Mouse (Mus musculus): ENCODE results near the gene Prune1. TPM values are rescaled to one million over a fixed set of nuclear protein-coding genes. Genes with fewer than 3 reads are reported as not detected.

Gene Prune1
- total and polyA plus RNA-seq, 2 experiments from 2014 or later, result 60.4 to 77.4 TPM

DNA sequence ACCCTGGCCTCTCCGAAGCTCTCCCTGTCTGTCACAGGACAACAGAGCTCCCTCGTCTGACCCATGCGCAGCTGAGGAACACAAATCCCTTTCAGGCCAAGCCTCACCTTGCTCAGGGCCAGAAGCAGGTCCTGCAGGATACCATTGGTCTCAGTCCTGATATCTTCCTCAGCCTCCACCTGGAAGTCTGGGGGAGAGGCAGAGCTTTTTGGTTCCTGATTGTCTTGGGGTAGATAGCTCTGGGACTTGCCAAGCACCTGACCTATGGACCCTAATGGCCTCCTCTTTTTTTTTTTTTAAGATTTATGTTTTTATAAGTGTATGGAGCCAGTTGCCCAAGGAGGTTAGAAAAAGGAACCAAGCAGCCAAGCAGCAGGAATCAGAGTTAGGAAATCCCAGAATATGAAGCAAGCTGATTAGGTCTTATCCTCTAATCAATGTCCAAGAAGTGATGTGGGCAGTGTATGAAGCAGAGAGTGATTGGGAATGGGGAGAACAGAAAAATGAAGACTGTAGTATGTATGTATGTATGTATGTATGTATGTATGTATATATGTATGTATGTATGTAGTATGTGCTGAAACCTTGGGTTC, 19.4 kb upstream of the Prune1 start:
- 88% methylated on average over 3 of the region's 3 CpGs for WGBS
- Histone ChIP-seq H3K9ac (replicated peaks; ENCODE audit: low read length) (no peak overlapping the region), H3K4me1 (ENCODE audit: insufficient read depth, low read length) (no peaks in the 10 kb centered on the region), H3K27ac (no peak overlapping the region), H3K27me3 (ENCODE audit: insufficient read depth, low read length) (no peaks in the 10 kb centered on the region), H3K9me3 (ENCODE audit: low read length) (no peaks in the 10 kb centered on the region), H3K4me3 (ENCODE audit: low read length) (no peak overlapping the region), H3K36me3 (ENCODE audit: insufficient read depth, low read length) (no peaks in the 10 kb centered on the region), H3K4me2 (ENCODE audit: low read depth, low read length) (no peak overlapping the region)
- TF ChIP-seq CTCF (IDR thresholded peaks at IDR 0.05; ENCODE audit: low read depth), result no peak
- no peak for ATAC-seq
- DNase-seq (ENCODE audit: low spot score), result no peak

DNA sequence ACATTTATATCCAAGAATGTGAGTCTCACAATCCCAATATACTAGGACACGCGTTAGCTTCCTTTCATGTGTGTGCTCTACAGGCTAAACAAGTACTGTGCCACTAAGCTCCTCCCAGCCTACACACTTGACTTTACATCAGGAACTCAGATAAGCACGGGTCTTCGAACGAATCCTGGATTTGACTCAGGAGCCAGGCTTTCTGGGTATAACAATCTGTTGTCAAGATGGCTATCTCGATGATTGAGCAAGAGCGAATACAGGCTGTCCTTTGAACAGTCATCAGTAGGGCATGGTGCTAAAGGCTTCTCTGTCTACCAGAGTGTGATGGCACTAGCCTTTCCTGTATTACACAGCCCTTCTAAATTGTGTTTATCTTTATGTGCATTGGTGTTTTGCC, 16.1 kb upstream of the Prune1 start:
- ATAC-seq, result no peak
- WGBS, result 94% methylated on average over 7 of the region's 7 CpGs

DNA sequence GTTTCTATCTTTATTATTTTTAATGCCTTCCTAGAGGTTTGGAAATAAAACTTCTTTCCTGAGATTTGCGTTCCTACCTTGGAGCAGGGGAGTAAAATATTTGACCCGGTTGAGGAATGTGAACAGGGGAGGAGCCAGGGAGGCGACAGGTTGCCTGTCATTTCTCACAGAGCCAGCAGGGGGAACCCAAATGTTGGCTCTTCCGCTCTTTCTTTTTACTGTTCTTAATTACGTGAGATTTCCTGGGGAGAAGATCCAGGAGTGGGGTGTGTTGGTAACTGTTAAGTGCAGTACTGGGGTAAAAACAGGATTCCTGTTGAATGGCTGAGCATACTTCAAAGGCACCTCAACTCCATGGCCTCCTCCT, 14.2 kb upstream of the Prune1 start:
- H3K27ac ChIP-seq, result no peak overlapping the region
- 16% methylated on average over 5 of the region's 5 CpGs for WGBS

More for the DNA sequence above, 16.1 kb upstream of the Prune1 start:
- DNase-seq (ENCODE audit: low spot score), result no peak
- Histone ChIP-seq H3K36me3 (ENCODE audit: insufficient read depth, low read length) (peaks cover 23% of the 10 kb centered on the region; the same call in 1 of the 2 replicates), H3K27ac (no peak overlapping the region), H3K9me3 (ENCODE audit: low read length) (no peaks in the 10 kb centered on the region), H3K4me2 (ENCODE audit: low read depth, low read length) (no peak overlapping the region), H3K4me3 (ENCODE audit: low read length) (no peak overlapping the region), H3K9ac (replicated peaks; ENCODE audit: low read length) (no peak overlapping the region), H3K4me1 (ENCODE audit: insufficient read depth, low read length) (no peaks in the 10 kb centered on the region), H3K27me3 (ENCODE audit: insufficient read depth, low read length) (no peaks in the 10 kb centered on the region)
- no peak for TF ChIP-seq CTCF (IDR thresholded peaks at IDR 0.05; ENCODE audit: low read depth)

DNA sequence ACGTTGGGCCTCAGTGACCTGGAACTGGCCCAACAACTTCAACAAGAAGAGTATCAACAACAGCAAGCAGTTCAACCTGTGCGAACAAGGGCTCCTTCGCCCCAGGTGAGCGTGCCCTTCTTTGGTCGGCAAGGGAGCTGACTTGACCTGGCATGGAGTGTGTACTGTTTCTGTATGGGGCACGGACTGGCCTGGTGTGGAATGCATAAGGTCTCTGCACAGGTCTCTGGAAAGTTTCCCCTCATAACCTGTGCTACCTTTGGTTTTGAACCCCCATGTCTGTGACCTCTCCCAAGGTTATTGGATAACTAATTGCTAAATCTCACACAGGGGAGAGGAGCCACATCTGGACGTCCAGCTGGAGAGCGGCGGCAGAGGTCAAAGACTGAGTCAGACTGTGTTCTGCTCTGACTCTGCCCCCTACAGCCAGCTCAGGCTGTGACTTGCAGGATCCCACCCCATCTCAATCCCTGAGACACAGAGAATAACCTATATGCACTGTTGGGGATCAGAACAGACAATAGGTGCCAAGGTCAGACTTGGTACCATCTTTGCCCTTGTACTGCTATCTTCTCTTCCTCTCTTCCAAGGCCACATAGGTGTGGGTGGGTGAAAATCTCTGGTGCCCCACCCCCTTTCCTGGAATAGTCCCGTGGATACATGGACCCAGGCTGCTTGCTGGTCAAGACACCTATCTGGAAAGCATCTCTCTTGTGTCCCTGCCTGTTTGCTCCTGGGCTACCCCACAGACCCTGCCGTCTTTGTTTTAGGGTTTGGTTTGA, 13.6 kb upstream of the Prune1 start:
- no peaks in the 10 kb centered on the region for H3K4me1 ChIP-seq (ENCODE audit: insufficient read depth, low read length)
- H3K4me3 ChIP-seq (ENCODE audit: low read length), result no peak overlapping the region
- ATAC-seq (peak; percentile 53), DNase-seq (ENCODE audit: low spot score) (no peak)
- H3K4me2 ChIP-seq (ENCODE audit: low read depth, low read length), result no peak overlapping the region
- H3K36me3 ChIP-seq (ENCODE audit: insufficient read depth, low read length), result peaks cover 25% of the 10 kb centered on the region; the same call in 1 of the 2 replicates
- no peak overlapping the region for H3K27ac ChIP-seq
- no peaks in the 10 kb centered on the region for H3K9me3 ChIP-seq (ENCODE audit: low read length)
- no peak for TF ChIP-seq CTCF (IDR thresholded peaks at IDR 0.05; ENCODE audit: low read depth)
- no peak overlapping the region for H3K9ac ChIP-seq (replicated peaks; ENCODE audit: low read length)
- 82% methylated on average over 11 of the region's 11 CpGs for WGBS
- H3K27me3 ChIP-seq (ENCODE audit: insufficient read depth, low read length), result no peaks in the 10 kb centered on the region

More for the DNA sequence above, 14.2 kb upstream of the Prune1 start:
- H3K9me3 ChIP-seq (ENCODE audit: low read length), result no peaks in the 10 kb centered on the region
- no peak overlapping the region for H3K9ac ChIP-seq (replicated peaks; ENCODE audit: low read length)
- DNase-seq (ENCODE audit: low spot score), result peak; percentile 56
- H3K36me3 ChIP-seq (ENCODE audit: insufficient read depth, low read length), result peaks cover 25% of the 10 kb centered on the region; the same call in 1 of the 2 replicates
- H3K4me1 ChIP-seq (ENCODE audit: insufficient read depth, low read length), result no peaks in the 10 kb centered on the region
- TF ChIP-seq CTCF (IDR thresholded peaks at IDR 0.05; ENCODE audit: low read depth), result peak; percentile 73
- no peak overlapping the region for H3K4me2 ChIP-seq (ENCODE audit: low read depth, low read length)
- ATAC-seq, result peak; percentile 56; the same call in 1 of the 2 replicates
- no peaks in the 10 kb centered on the region for H3K27me3 ChIP-seq (ENCODE audit: insufficient read depth, low read length)
- H3K4me3 ChIP-seq (ENCODE audit: low read length), result no peak overlapping the region

DNA sequence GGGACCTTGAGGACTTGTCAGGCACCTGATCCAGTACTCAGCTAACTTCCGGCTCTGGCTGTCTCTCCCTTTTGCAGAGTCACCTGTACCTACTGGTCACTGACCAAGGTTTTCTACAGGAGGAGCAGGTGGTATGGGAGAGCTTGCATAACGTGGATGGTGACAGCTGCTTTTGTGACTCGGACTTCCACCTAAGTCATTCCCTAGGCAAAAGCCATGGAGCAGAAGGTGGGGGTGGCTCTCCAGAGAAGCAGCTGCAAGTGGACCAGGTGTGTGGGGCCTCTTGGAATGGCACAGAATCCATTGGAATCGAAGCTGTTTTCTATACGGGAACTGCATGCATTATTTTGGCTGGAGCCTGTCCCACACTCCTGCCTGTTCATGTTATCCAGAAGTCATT, 12.8 kb upstream of the Prune1 start:
- Histone ChIP-seq H3K27ac (no peak overlapping the region), H3K4me1 (ENCODE audit: insufficient read depth, low read length) (no peaks in the 10 kb centered on the region), H3K9me3 (ENCODE audit: low read length) (no peaks in the 10 kb centered on the region), H3K36me3 (ENCODE audit: insufficient read depth, low read length) (peaks cover 25% of the 10 kb centered on the region; the same call in 1 of the 2 replicates), H3K4me3 (ENCODE audit: low read length) (no peak overlapping the region), H3K4me2 (ENCODE audit: low read depth, low read length) (no peak overlapping the region), H3K9ac (replicated peaks; ENCODE audit: low read length) (no peak overlapping the region), H3K27me3 (ENCODE audit: insufficient read depth, low read length) (no peaks in the 10 kb centered on the region)
- DNase-seq (ENCODE audit: low spot score), result no peak
- ATAC-seq, result no peak
- 90% methylated on average over 5 of the region's 5 CpGs for WGBS
- no peak for TF ChIP-seq CTCF (IDR thresholded peaks at IDR 0.05; ENCODE audit: low read depth)

DNA sequence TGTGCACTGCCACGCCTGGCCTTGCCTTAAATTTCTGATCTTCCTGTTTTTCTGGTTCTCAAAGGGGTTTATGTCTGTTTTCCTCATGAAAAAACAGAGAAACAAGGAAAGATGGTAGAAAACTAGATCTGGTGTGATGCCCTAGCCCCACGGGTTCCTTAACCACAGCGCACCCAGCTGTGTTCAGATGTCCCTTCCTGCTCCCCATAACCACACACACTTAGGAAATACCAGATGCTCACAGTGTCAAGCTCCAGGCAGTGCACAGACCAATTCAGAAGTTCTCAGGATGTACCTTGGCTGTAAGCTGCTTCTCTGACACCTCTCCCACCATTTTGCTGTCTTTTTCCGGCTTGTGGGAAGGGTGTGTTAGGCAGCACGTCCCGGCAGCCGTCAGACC, 12.4 kb upstream of the Prune1 start:
- Histone ChIP-seq H3K4me2 (ENCODE audit: low read depth, low read length) (no peak overlapping the region), H3K4me3 (ENCODE audit: low read length) (no peak overlapping the region), H3K9me3 (ENCODE audit: low read length) (no peaks in the 10 kb centered on the region), H3K27ac (no peak overlapping the region), H3K4me1 (ENCODE audit: insufficient read depth, low read length) (no peaks in the 10 kb centered on the region), H3K9ac (replicated peaks; ENCODE audit: low read length) (no peak overlapping the region), H3K27me3 (ENCODE audit: insufficient read depth, low read length) (no peaks in the 10 kb centered on the region), H3K36me3 (ENCODE audit: insufficient read depth, low read length) (peaks cover 25% of the 10 kb centered on the region; the same call in 1 of the 2 replicates)
- ATAC-seq, result no peak
- WGBS, result 86% methylated on average over 7 of the region's 7 CpGs
- no peak for DNase-seq (ENCODE audit: low spot score)
- TF ChIP-seq CTCF (IDR thresholded peaks at IDR 0.05; ENCODE audit: low read depth), result no peak

DNA sequence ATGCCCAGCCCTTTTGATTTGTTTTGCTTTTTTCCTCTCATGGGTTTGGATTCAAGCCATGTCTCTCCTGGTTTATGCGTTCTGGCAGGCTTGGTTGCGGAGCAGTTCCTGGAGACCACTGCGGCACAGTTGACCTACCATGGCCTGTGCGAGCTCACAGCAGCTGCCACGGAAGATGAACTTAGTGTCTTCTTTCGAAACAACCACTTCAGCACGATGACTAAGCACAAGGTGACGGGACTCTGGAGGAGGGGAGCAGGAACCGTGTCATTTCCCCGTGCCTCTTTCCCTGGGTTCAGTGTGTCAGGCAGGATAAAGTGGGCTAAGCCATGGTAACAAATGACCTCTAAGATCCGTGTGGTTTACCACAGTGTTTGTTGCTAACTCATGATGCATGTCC, 11.7 kb upstream of the Prune1 start:
- H3K9ac ChIP-seq (replicated peaks; ENCODE audit: low read length), result no peak overlapping the region
- no peak for ATAC-seq
- no peaks in the 10 kb centered on the region for H3K4me1 ChIP-seq (ENCODE audit: insufficient read depth, low read length)
- no peaks in the 10 kb centered on the region for H3K27me3 ChIP-seq (ENCODE audit: insufficient read depth, low read length)
- H3K4me2 ChIP-seq (ENCODE audit: low read depth, low read length), result no peak overlapping the region
- WGBS, result 77% methylated on average over 11 of the region's 11 CpGs
- H3K9me3 ChIP-seq (ENCODE audit: low read length), result no peaks in the 10 kb centered on the region
- DNase-seq (ENCODE audit: low spot score), result no peak
- H3K4me3 ChIP-seq (ENCODE audit: low read length), result no peak overlapping the region
- no peak for TF ChIP-seq CTCF (IDR thresholded peaks at IDR 0.05; ENCODE audit: low read depth)
- H3K36me3 ChIP-seq (ENCODE audit: insufficient read depth, low read length), result peaks cover 25% of the 10 kb centered on the region; the same call in 1 of the 2 replicates
- H3K27ac ChIP-seq, result no peak overlapping the region
